In the genomic region with DNA sequence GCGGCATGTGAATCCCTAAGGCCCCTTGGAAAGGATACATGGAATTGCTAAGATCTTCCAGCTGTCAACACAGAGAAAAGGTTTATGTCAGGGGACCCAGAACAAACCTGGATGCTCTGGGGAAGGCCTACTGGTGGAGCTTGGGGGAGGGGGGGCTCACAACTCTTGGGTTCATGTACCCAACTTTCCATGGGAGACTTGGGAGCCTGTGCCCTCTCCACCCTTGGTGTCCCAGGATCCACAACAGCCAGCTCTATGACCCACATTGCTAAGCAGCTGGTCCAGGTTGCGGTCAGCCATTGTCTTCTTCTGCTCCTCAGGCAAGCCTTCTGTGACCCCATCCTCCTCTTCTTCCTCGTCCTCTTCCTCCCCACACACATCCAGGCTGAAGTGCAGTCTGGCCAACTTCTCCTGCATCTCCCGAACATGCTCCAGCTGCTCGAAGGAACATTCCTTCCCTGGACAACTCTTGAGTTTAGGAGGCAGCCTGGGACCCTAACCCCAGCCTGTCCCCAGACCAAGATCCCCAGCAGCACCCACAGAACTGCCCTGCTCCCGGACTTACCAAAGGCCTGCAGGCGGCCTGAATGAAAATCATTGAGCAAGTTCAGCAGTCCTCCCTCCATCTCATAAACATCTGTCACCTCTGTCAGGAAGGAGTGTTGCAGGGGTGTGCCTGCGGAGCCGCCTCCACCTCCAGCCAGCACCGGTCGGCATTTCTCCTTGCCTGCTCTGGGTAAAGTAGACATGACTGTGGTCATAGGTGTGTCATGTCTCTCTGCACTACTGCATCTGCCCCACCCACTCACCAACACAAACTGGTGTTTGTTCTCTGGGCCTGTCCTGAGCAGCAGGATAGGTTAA, we compare ENCODE assay signal across 12 mouse cellular contexts. TPM values are rescaled to one million over a fixed set of nuclear protein-coding genes. Genes with fewer than 3 reads are reported as not detected.
DNase-seq lines count a peak whose midpoint lies in the region; ATAC-seq and TF ChIP-seq lines count a peak whose summit lies in the region.
"Had no signal": no experiment of that assay in that cellular context is flagged by ENCODE, and none has a peak within 500 bp of the region (broad histone marks: within the 10 kb centered on the region; RNA-seq: fewer than 3 reads in every experiment).

No protein-coding gene starts in this region.

- 81% methylated on average over 11 of the region's 11 CpGs for WGBS in heart, embryonic 14.5 days
- 77% methylated on average over 11 of the region's 11 CpGs for WGBS in liver, embryonic 15.5 days (ENCODE audit: insufficient replicate concordance)
- WGBS in liver, embryonic 12.5 days (ENCODE audit: insufficient replicate concordance) = 79% methylated on average over 11 of the region's 11 CpGs
- 84% methylated on average over 11 of the region's 11 CpGs for WGBS in embryonic facial prominence, embryonic 15.5 days
- 78% methylated on average over 11 of the region's 11 CpGs for whole genome bisulfite sequencing in intestine, postnatal 0 days

- no peak for DNase-seq in heart, adult 9 months (ENCODE audit: low spot score in 2 of 2)
- DNase-seq in frontal cortex, postnatal 36 days (ENCODE audit: low spot score in 2 of 2) = no peak
- no peak for DNase-seq in ovary, postnatal 14 days (ENCODE audit: low spot score)
- DNase-seq: layer of hippocampus, postnatal 36 days had no signal

- H3K9ac ChIP-seq in heart, embryonic 14.5 days (ENCODE audit: low read length) = peak overlapping the region; percentile 8; the same call in 1 of the 2 replicates
- no peak overlapping the region for H3K9ac ChIP-seq in liver, embryonic 15.5 days
- H3K9ac ChIP-seq in liver, embryonic 12.5 days = no peak overlapping the region
- no peak overlapping the region for H3K9ac ChIP-seq in embryonic facial prominence, embryonic 15.5 days
- no peak overlapping the region for H3K9ac ChIP-seq in intestine, postnatal 0 days (ENCODE audit: low read depth, low read length)

- H3K27me3 ChIP-seq in heart, embryonic 14.5 days (ENCODE audit: control insufficient read depth, insufficient read depth, low read length) = no peaks in the 10 kb centered on the region
- H3K27me3 ChIP-seq in liver, embryonic 15.5 days = no peaks in the 10 kb centered on the region
- no peaks in the 10 kb centered on the region for H3K27me3 ChIP-seq in liver, embryonic 12.5 days (replicated peaks)
- H3K27me3 ChIP-seq in embryonic facial prominence, embryonic 15.5 days = no peaks in the 10 kb centered on the region
- H3K27me3 ChIP-seq in intestine, postnatal 0 days (replicated peaks; ENCODE audit: control insufficient read depth, insufficient read depth, low read length) = no peaks in the 10 kb centered on the region

- peak overlapping the region in 1 of 2 experiments; percentile 62 for H3K27ac ChIP-seq in heart, embryonic 14.5 days (replicated peaks in 1 of 2; ENCODE audit: control insufficient read depth in 1 of 2, insufficient read depth in 1 of 2, low read depth in 2 of 2, low read length in 2 of 2)
- H3K27ac ChIP-seq in liver, embryonic 15.5 days (replicated peaks) = 0 out of 2 replicates have a peak overlapping the region, but pooled peaks have one; percentile 46
- no peak overlapping the region for H3K27ac ChIP-seq in liver, embryonic 12.5 days
- H3K27ac ChIP-seq in embryonic facial prominence, embryonic 15.5 days (replicated peaks) = peak overlapping the region; percentile 41; the same call in 1 of the 2 replicates
- H3K27ac ChIP-seq in intestine, postnatal 0 days (ENCODE audit: low read depth, low read length) = no peak overlapping the region; the same call in 1 of the 2 replicates
- H3K27ac ChIP-seq: forebrain, embryonic 10.5 days had no signal

- peak overlapping the region; percentile 32 for H3K4me2 ChIP-seq in heart, embryonic 14.5 days (ENCODE audit: low read length)
- no peak overlapping the region for H3K4me2 ChIP-seq in liver, embryonic 15.5 days
- H3K4me2 ChIP-seq in liver, embryonic 12.5 days = no peak overlapping the region
- no peak overlapping the region for H3K4me2 ChIP-seq in embryonic facial prominence, embryonic 15.5 days (replicated peaks)
- peak overlapping the region; percentile 21; the same call in 1 of the 2 replicates for H3K4me2 ChIP-seq in intestine, postnatal 0 days (replicated peaks; ENCODE audit: low read depth)
- H3K4me2 ChIP-seq: heart, embryonic 11.5 days had no signal

- no peak for TF ChIP-seq CTCF in intestine, postnatal 0 days (IDR thresholded peaks at IDR 0.05; ENCODE audit: low read depth)

- H3K36me3 ChIP-seq in heart, embryonic 14.5 days (ENCODE audit: control insufficient read depth, insufficient read depth, low read length) = peaks cover 24% of the 10 kb centered on the region
- peaks cover 7% of the 10 kb centered on the region; the same call in 1 of the 2 replicates for H3K36me3 ChIP-seq in liver, embryonic 15.5 days (replicated peaks)
- peaks cover 19% of the 10 kb centered on the region for H3K36me3 ChIP-seq in liver, embryonic 12.5 days
- H3K36me3 ChIP-seq in embryonic facial prominence, embryonic 15.5 days = peaks cover 22% of the 10 kb centered on the region; the same call in 1 of the 2 replicates
- H3K36me3 ChIP-seq in intestine, postnatal 0 days (ENCODE audit: control insufficient read depth, insufficient read depth) = peaks cover 10% of the 10 kb centered on the region; the same call in 1 of the 2 replicates

- H3K9me3 ChIP-seq in heart, embryonic 14.5 days (ENCODE audit: control insufficient read depth, low read length) = no peaks in the 10 kb centered on the region
- no peaks in the 10 kb centered on the region for H3K9me3 ChIP-seq in liver, embryonic 15.5 days (replicated peaks)
- no peaks in the 10 kb centered on the region for H3K9me3 ChIP-seq in liver, embryonic 12.5 days (replicated peaks)
- no peaks in the 10 kb centered on the region for H3K9me3 ChIP-seq in embryonic facial prominence, embryonic 15.5 days (replicated peaks)
- H3K9me3 ChIP-seq in intestine, postnatal 0 days (ENCODE audit: control insufficient read depth) = no peaks in the 10 kb centered on the region
- H3K9me3 ChIP-seq: forebrain, embryonic 10.5 days; G1E had no signal

- no peak overlapping the region for H3K4me3 ChIP-seq in heart, embryonic 14.5 days (ENCODE audit: control insufficient read depth in 1 of 2, insufficient read depth in 1 of 2, low read depth in 1 of 2, low read length in 2 of 2)
- H3K4me3 ChIP-seq in liver, embryonic 15.5 days (replicated peaks) = no peak overlapping the region
- H3K4me3 ChIP-seq in liver, embryonic 12.5 days = no peak overlapping the region
- no peak overlapping the region for H3K4me3 ChIP-seq in embryonic facial prominence, embryonic 15.5 days (replicated peaks)
- no peak overlapping the region for H3K4me3 ChIP-seq in intestine, postnatal 0 days (ENCODE audit: low read depth, low read length)
- H3K4me3 ChIP-seq: forebrain, embryonic 10.5 days had no signal

- no peak for ATAC-seq in heart, embryonic 14.5 days (ENCODE audit: insufficient number of reproducible peaks, insufficient read depth, low FRiP score, low read depth)
- ATAC-seq in liver, embryonic 15.5 days (ENCODE audit: insufficient read depth) = no peak
- ATAC-seq in liver, embryonic 12.5 days = no peak
- no peak for ATAC-seq in embryonic facial prominence, embryonic 15.5 days (ENCODE audit: insufficient number of reproducible peaks, low FRiP score, low TSS enrichment, low read depth)
- no peak for ATAC-seq in intestine, postnatal 0 days

- H3K4me1 ChIP-seq in heart, embryonic 14.5 days (ENCODE audit: control insufficient read depth in 2 of 2, insufficient read depth in 2 of 2, low read length in 2 of 2) = peaks cover 22 to 29% of the 10 kb centered on the region in 2 experiments; a peak in 3 of 4 replicates
- peaks cover 65% of the 10 kb centered on the region for H3K4me1 ChIP-seq in liver, embryonic 15.5 days (replicated peaks)
- peaks cover 61% of the 10 kb centered on the region for H3K4me1 ChIP-seq in liver, embryonic 12.5 days
- H3K4me1 ChIP-seq in embryonic facial prominence, embryonic 15.5 days = peaks cover 50% of the 10 kb centered on the region
- peaks cover 18% of the 10 kb centered on the region for H3K4me1 ChIP-seq in intestine, postnatal 0 days (replicated peaks; ENCODE audit: control insufficient read depth, insufficient read depth, low read length)

RNA-seq across cellular contexts. Expression of a gene that starts 1.8 kb away (rescaled TPM):
- polyA plus RNA-seq in heart, embryonic 14.5 days (2014; fragmentation: Nextera tagmentation; extraction: Ambion mirVana) = 24.1 and 25.1 TPM in 2 replicates
- polyA plus RNA-seq in liver, embryonic 15.5 days (2015; fragmentation: Nextera tagmentation; extraction: Ambion mirVana) = 7.3 and 9.5 TPM in 2 replicates
- polyA plus RNA-seq in liver, embryonic 12.5 days (2016; fragmentation: Nextera tagmentation; extraction: Ambion mirVana) = 14.7 and 16.5 TPM in 2 replicates
- 31.8 and 34.1 TPM in 2 replicates for polyA plus RNA-seq in embryonic facial prominence, embryonic 15.5 days (2015; fragmentation: Nextera tagmentation; extraction: Ambion mirVana)
- 15.9 and 17.9 TPM in 2 replicates for polyA plus RNA-seq in intestine, postnatal 0 days (2015; fragmentation: Nextera tagmentation; extraction: Ambion mirVana)

RNA-seq across cellular contexts. Expression of a gene that starts 3.1 kb away (rescaled TPM):
- polyA plus RNA-seq in heart, embryonic 14.5 days (2014; fragmentation: Nextera tagmentation; extraction: Ambion mirVana) = 49.8 and 53.3 TPM in 2 replicates
- 10.3 and 12.2 TPM in 2 replicates for polyA plus RNA-seq in liver, embryonic 15.5 days (2015; fragmentation: Nextera tagmentation; extraction: Ambion mirVana)
- 16.6 and 19.9 TPM in 2 replicates for polyA plus RNA-seq in liver, embryonic 12.5 days (2016; fragmentation: Nextera tagmentation; extraction: Ambion mirVana)
- polyA plus RNA-seq in embryonic facial prominence, embryonic 15.5 days (2015; fragmentation: Nextera tagmentation; extraction: Ambion mirVana) = 63.3 and 66.7 TPM in 2 replicates
- 29.6 and 32.0 TPM in 2 replicates for polyA plus RNA-seq in intestine, postnatal 0 days (2015; fragmentation: Nextera tagmentation; extraction: Ambion mirVana)

RNA-seq across cellular contexts. Expression of a gene that starts 6.6 kb away (rescaled TPM):
- polyA plus RNA-seq in heart, embryonic 14.5 days (2014; fragmentation: Nextera tagmentation; extraction: Ambion mirVana) = 1.1 and 2.6 TPM in 2 replicates
- 0.70 and 0.86 TPM in 2 replicates for polyA plus RNA-seq in liver, embryonic 15.5 days (2015; fragmentation: Nextera tagmentation; extraction: Ambion mirVana)
- 0.51 and 1.3 TPM in 2 replicates for polyA plus RNA-seq in liver, embryonic 12.5 days (2016; fragmentation: Nextera tagmentation; extraction: Ambion mirVana)
- 3.4 and 3.7 TPM in 2 replicates for polyA plus RNA-seq in embryonic facial prominence, embryonic 15.5 days (2015; fragmentation: Nextera tagmentation; extraction: Ambion mirVana)
- 1.1 and 1.2 TPM in 2 replicates for polyA plus RNA-seq in intestine, postnatal 0 days (2015; fragmentation: Nextera tagmentation; extraction: Ambion mirVana)

RNA-seq across cellular contexts. Expression of a gene that starts 20.2 kb away (rescaled TPM):
- 158 and 179 TPM in 2 replicates for polyA plus RNA-seq in heart, embryonic 14.5 days (2014; fragmentation: Nextera tagmentation; extraction: Ambion mirVana)
- polyA plus RNA-seq in liver, embryonic 15.5 days (2015; fragmentation: Nextera tagmentation; extraction: Ambion mirVana) = 113 and 115 TPM in 2 replicates
- polyA plus RNA-seq in liver, embryonic 12.5 days (2016; fragmentation: Nextera tagmentation; extraction: Ambion mirVana) = 147 and 159 TPM in 2 replicates
- 197 and 210 TPM in 2 replicates for polyA plus RNA-seq in embryonic facial prominence, embryonic 15.5 days (2015; fragmentation: Nextera tagmentation; extraction: Ambion mirVana)
- polyA plus RNA-seq in intestine, postnatal 0 days (2015; fragmentation: Nextera tagmentation; extraction: Ambion mirVana) = 135 and 146 TPM in 2 replicates

RNA-seq across cellular contexts. Expression of a gene that starts 20.2 kb away (rescaled TPM):
- polyA plus RNA-seq in heart, embryonic 14.5 days (2014; fragmentation: Nextera tagmentation; extraction: Ambion mirVana) = 192 and 207 TPM in 2 replicates
- 156 and 159 TPM in 2 replicates for polyA plus RNA-seq in liver, embryonic 15.5 days (2015; fragmentation: Nextera tagmentation; extraction: Ambion mirVana)
- polyA plus RNA-seq in liver, embryonic 12.5 days (2016; fragmentation: Nextera tagmentation; extraction: Ambion mirVana) = 219 and 226 TPM in 2 replicates
- 270 and 284 TPM in 2 replicates for polyA plus RNA-seq in embryonic facial prominence, embryonic 15.5 days (2015; fragmentation: Nextera tagmentation; extraction: Ambion mirVana)
- 139 and 144 TPM in 2 replicates for polyA plus RNA-seq in intestine, postnatal 0 days (2015; fragmentation: Nextera tagmentation; extraction: Ambion mirVana)

Comparison
In these comparisons a context has a peak if more than half of its experiments do, and no peak if none do; other contexts are left out.
1. H3K27ac ChIP-seq: peak in liver, embryonic 15.5 days (single experiment) and embryonic facial prominence, embryonic 15.5 days (single experiment); none in liver, embryonic 12.5 days (single experiment) and intestine, postnatal 0 days (single experiment).
2. H3K4me2 ChIP-seq: peak in heart, embryonic 14.5 days (single experiment) and intestine, postnatal 0 days (single experiment); none in liver, embryonic 15.5 days (single experiment), liver, embryonic 12.5 days (single experiment) and embryonic facial prominence, embryonic 15.5 days (single experiment).